Mouse (Mus musculus): Measurements from ENCODE around the gene Trpm3. TPM values are rescaled to one million over a fixed set of nuclear protein-coding genes. Genes with fewer than 3 reads are reported as not detected.

Gene Trpm3
- total RNA-seq, 2 experiments from 2014 or later: not detected

DNA sequence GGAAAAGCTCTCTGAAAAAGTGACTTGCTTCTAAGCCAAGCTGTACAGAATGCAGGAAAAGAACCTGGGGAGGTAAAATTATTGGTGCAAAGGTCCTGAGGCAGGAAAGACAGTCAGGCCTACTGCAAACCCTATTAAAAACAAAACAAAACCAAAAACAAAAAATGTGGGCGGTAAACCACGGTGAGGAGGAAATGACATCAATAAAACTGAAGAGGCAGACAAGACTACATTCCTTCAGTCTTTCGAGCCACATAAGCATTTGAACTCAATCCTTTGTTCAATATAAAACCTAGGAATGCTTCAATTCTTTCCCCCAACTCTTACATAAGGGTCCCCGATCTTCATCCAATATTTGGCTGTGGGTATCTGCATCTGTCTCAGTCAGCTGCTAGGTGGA is 814.3 kb downstream of the Trpm3 start:
- ATAC-seq (replicated peaks; ENCODE audit: poor library complexity, severe bottlenecking): no peak

DNA sequence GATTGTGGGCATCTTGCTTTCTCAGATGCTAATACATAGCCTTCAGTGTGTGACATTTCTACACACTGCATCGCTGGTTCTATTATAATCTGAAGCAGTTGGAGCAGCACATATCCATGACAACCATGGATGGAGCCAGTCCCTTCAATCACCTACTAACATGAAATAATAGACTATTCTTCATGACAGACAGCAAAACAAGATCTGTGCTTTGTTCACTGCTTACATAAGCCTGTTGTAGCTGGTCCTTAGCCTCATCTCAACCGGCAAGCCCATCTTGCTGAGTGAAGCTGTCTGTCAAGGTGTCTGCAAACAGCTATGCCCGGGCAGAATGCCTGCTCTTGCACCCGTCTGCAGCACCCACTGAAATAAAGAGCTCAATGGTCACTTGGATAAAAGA is 819.6 kb downstream of the Trpm3 start:
- ATAC-seq (replicated peaks; ENCODE audit: poor library complexity, severe bottlenecking): no peak

DNA sequence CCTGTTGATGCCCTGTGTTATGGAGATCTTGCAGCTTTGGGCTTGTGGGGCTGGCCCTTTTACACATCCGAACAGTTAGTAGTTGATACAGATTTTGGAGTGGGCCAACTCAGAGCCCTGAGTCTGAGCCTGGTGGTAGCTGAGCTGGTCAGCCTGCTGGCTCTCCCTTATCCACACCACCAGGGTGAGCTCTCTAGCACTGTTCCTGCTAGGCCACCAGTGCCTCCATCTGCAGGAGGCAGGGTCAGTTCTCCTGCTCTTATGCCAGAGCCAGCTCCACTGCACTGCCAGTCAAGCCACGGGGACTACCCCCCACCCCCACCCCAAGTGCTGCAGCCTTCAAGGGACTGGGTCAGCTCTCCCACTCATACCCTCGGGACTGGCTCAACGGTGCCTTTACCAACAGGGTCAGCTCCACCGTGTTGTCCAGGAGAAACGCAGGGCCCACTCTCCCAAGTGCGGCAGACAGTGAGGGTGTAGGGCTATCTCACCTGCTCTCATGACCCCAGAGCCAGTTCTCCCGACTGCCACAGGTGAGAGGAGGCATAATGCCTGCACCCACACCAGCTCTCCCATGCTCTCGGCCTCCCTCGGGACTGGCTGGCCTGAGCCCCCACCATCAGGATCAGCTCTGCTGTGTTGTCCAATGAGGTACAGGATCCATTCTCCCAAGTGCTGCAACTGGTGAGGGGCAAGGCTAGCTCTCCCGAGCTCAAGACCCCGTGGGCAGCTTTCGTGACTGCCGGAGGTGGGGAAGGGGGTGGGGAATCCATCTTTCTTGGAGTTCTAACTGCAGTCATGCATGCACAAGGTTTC is 821.8 kb downstream of the Trpm3 start:
- 0 out of 2 replicates have a peak, but pooled peaks have one; percentile 14 for ATAC-seq (replicated peaks; ENCODE audit: poor library complexity, severe bottlenecking)

DNA sequence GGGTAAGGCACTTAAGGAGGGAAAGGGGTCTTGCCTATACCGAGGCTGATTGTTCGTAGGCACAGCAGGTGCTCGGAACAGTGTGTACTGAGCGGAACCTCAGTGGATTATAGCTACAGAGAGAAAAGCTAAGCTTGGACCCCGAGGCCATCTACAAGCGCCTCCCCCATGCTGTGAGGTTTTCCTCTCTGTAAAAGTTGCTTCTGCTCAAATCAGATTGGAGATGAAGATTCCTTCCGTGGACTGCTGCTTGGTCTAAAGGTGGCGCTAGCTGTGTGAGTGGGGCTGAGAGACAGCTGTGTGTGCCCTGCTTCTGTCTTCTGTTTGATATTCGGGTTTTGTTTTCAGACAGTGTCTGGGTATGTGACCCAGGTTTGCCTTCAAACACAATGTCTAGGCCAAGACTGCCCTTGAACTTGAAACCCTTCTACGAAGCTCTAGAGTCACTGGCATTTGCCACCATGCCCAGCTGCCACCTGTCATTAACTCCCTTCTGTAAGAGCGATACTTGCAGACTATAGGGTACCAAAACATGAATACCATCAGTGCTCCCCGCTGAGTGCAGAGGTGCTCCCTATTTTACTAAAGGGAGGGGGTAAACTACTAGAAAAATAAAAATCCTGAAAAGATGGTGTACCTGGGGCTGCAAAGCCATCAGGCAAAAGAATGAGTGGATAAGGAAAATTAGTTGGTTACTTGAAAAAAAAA is 823.3 kb downstream of the Trpm3 start:
- no peak for ATAC-seq (replicated peaks; ENCODE audit: poor library complexity, severe bottlenecking)

DNA sequence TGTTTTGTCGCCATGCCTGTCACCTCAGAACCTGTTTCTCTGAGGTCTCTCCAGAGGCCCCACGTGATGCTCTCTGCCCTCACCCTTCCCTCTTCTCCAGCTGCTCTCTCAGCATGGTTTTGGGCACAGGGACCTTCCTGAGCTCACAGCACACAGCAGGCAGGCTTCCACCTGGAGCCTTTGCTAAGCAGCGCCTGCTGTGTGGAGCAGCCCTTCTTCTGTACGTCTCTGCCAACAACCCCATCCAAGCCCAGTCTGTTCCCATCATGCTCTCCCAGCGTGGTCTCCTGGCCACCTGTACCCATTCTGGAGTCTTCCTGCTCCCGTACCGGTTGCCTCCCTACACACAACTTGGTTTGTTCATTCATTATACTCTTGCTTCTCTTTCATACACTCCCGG is 823.9 kb downstream of the Trpm3 start:
- no peak for ATAC-seq (replicated peaks; ENCODE audit: poor library complexity, severe bottlenecking)

DNA sequence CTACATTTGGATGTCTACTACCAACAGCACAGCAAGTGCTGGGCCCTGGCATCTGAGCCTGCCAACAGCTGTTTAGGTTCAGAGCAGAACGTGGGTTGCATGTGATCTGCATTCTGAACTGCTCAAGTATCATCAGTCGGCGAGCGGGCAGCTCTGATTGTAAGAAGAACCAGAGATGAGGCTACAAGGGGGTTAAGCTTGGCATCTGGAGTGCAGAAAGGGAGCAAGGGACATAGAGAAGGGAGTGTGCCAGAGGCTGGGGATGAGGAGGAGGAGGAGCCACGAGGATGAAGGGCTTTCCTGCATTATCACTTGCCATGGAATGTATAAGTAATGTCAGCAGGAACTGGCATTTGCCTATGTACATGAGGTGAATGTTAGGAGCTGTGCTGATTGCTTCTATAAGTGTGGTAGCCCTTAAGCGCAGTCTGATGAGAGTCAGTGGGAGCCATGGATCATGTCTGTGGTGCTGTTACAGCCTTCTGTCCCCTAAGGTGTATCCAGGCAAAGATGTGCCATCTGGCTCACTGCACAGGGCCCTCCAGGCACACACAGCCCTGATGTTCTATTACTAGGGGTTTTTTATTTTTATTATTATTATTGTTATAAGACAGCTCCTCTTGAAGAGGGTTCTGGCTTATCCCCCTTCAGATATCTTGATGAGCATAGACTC is 825.0 kb downstream of the Trpm3 start:
- ATAC-seq (replicated peaks; ENCODE audit: poor library complexity, severe bottlenecking): no peak

DNA sequence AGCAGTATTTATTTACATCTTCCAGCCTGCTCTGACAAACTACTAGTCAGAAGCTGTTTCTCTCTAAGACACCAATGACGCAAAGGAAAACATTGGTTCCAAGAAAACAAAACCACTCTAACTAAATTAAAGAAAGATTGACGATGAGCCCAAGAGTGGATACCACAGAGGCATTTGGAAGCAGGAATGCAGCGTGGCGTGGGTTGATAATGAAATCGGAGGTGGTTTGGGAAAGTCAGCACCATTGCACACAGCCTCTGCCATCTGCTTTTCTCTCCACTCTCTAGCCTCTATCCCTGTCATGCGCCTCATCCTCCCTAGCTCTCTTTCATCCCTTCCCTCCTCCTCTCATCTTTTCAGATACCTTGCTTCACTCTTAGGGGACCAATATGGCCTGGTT is 826.6 kb downstream of the Trpm3 start:
- no peak for ATAC-seq (replicated peaks; ENCODE audit: poor library complexity, severe bottlenecking)

DNA sequence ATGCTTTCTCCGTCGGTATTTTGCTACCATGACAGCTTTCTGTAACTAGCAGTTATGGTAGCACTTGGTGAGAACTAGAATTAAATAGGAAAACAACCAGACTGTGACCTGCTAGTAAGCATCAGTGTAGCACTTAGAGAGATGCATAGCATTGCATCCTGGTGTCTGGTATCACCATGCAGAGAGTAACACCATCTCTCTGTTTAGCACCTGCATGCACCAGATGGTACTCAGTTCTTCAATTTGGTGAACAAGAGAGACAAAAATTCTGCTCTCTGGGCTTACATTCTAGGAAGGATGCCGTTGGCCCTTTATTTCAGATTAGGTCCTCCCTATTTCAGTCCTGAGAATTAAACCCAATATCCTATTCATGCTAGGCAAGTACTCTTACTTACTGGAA is 834.4 kb downstream of the Trpm3 start:
- 0 out of 2 replicates have a peak, but pooled peaks have one; percentile 8 for ATAC-seq (replicated peaks; ENCODE audit: poor library complexity, severe bottlenecking)

DNA sequence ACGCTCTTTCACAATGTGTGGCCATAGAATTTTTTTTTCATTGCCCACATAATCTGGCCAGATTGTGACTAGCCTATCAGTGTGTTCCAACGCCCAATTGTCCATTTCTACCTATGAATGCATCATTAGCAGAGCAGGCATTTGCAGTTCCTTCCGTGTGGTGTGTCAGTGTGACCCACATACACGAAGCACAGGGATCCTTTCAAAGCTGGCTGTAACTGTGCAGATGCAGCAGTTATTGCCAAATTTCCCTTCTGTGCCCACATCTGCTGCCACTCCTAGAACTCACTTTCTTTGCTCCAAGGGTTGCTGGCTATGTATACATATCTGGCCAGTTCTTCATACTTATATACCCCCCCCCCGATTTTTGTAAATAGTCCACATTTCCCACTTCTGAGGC is 834.9 kb downstream of the Trpm3 start:
- peak; percentile 90 for ATAC-seq (replicated peaks; ENCODE audit: poor library complexity, severe bottlenecking)

DNA sequence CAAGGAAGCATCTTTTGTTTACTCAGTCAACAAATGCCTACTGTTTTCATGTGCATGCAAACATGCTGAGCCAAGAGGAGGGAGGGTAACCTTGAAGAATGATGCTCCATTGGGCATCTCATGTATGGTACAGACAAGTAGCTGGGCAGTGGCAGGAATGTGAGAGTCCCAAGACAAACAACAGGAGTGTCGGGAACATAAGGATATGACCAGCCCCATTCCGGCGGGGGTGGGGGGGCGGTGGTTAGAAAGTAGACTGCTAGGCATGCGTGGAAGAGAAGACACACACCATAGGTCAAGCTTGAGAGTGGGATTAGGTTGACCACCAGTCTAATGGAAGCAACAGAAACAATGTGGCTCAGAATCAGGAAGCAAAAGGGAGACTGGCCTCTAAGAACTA is 837.0 kb downstream of the Trpm3 start:
- no peak for ATAC-seq (replicated peaks; ENCODE audit: poor library complexity, severe bottlenecking)

DNA sequence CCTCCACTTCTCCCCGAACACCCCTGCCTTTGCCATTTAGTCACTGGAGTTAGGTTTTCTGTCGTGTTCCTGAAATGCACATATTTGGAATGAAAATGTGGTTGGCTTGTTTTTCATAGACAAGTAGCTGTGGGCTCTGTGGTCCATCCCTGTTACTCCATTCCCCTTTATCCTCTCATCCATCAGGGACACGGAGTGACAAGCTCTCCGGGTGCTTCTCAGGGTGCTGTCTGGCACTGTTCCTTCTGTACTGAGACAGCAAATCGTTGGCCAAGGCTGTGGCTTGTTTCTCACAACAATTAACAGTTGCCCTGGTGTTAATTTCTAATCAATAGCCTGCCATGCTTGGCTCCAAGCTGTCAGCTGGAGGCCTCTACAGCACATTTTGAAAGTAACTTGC is 838.7 kb downstream of the Trpm3 start:
- no peak for ATAC-seq (replicated peaks; ENCODE audit: poor library complexity, severe bottlenecking)

DNA sequence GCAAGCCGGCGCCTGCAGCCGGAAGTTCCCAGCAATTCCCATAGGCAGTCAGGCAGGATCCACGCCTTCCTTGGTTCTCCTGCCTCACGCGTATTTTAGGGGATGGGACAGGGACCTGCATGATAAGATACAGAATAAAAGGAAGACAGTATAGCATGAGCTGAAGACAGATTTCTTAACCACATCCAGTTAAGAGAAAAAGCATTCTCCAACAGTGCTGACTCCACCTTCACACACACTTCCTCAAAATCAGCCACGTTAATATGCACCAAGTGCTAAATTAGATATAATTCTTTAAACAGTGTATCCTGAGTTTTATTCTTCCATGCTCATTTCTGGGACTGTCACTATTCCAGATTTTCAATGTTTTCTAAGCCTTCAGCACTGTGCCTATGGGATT is 839.9 kb downstream of the Trpm3 start:
- ATAC-seq (replicated peaks; ENCODE audit: poor library complexity, severe bottlenecking): peak; percentile 64

DNA sequence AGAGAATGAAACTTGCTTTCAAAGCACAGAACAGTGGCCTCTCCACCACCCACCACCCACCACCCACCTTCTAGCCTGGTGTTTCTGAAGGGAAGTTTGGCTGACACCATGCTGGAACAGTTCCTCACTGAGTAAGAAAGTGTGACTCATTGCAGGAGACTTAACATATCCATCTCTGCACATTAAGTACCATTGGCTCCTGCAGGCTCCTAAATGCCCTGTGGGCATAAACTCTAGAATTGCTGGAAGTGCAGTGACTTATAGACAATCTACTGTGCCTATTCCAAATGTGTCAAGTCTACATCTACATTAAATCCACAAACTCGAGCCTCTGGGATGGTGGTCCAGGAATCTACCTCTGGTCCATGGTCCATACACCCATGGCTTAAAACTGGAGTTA is 840.3 kb downstream of the Trpm3 start:
- 0 out of 2 replicates have a peak, but pooled peaks have one; percentile 37 for ATAC-seq (replicated peaks; ENCODE audit: poor library complexity, severe bottlenecking)

DNA sequence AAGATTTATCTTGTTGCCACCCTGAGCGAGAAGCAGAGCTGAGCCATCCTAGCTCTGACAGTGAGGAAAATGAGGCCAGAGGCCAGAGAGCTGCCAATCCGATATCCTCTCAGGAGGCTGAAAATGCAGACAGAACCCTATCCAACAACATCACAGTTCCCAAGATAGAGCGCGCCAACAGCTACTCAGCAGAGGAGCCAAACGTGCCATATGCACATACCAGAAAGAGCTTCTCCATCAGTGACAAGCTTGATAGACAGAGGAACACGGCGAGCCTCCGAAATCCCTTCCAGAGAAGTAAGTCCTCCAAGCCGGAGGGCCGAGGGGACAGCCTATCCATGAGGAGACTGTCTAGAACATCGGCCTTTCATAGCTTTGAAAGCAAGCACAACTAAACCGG is 849.1 kb downstream of the Trpm3 start:
- ATAC-seq (replicated peaks; ENCODE audit: poor library complexity, severe bottlenecking): no peak

DNA sequence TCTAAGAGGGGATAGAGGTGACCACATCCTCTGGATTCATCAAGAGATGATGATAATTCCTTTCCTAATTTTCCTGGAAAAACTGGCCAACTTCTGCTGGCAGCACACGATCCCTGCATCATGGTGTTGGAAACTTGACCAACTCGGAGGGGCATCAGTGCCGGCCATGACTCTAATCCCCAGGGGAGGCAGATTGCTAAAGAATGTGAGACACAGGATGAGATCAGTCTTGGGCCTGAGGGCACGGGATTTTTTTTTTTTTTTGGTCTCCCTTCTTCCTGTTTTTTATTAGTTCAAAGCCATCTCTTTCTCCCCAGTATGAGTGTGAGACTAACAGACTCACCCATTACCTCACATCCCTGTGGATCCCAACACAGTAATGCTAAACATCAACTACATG is 855.1 kb downstream of the Trpm3 start:
- no peak for ATAC-seq (replicated peaks; ENCODE audit: poor library complexity, severe bottlenecking)

DNA sequence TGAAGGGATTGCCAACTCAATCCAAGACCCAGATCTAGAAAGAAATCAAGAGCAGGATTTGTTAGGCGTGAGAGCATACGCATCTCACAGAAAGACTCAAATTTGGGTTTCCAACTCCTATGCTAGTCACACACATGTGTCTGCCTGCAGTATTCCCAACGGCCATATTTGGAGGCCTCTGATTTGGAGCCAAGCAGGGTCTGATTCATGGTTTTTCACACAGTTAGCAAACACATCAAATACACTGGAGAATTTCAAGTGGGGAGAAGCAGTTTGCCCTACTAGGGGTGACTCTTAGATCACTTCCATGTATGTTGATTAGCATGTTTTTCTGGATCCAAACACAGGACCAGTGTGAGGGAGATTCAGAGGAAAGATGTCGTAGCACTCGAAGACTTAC is 855.7 kb downstream of the Trpm3 start:
- no peak for ATAC-seq (replicated peaks; ENCODE audit: poor library complexity, severe bottlenecking)

DNA sequence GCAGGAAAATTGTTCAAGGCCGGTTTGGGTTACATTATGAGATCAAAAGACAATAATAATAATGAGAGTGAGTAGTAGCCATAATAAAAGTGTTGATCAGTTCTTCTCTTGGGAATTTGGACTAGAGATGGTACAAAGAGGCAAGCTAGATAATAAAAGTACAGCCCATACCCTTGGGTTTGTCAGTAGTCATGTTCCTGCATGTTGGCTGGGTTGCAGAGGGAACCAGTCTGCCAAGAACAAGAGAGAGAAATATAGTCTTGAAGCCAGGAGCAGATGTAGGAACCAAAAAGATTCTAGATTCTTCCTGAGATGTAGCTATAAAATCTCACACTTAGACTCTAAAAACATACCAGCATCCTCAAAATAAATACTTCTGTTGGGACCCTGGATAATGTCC is 861.4 kb downstream of the Trpm3 start:
- no peak for ATAC-seq (replicated peaks; ENCODE audit: poor library complexity, severe bottlenecking)

DNA sequence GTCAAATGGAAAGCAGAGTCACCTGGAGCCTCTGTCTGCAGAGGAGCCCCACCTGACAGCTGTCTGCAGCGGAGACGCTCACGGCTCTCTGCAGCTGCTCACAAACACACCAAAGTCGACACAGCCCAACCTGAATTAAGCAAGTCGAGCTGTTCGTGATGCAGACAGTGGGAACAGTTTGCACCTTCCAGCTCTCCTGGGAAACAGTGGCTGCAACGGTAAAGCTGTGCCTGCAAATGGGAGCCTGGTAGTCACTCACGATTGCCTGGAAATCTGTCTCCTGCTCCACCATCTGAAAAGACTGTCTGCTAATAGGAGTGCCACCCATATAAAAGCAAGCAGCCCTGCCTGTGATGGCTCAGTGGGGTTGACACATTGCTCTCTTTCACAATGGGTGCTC is 865.0 kb downstream of the Trpm3 start:
- ATAC-seq (replicated peaks; ENCODE audit: poor library complexity, severe bottlenecking): no peak

DNA sequence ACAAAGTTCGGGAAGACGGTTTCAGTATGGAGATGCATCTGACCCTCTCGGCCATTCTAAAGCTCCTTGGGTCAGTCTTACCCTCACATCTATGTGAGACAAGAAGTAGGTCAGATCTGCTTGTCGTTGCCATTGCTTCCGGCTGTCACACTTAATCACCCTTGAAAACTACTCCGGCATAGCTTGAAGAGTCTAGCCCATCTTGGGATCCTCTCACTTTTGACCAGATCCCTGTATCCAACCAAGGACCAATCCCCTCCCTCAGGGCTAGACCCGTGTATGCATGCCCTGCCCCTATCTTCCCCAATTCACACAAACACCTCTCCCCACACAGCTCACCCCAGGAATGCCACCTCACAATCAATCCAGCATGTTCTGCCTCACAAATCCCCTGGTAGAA is 867.0 kb downstream of the Trpm3 start:
- ATAC-seq (replicated peaks; ENCODE audit: poor library complexity, severe bottlenecking): no peak

DNA sequence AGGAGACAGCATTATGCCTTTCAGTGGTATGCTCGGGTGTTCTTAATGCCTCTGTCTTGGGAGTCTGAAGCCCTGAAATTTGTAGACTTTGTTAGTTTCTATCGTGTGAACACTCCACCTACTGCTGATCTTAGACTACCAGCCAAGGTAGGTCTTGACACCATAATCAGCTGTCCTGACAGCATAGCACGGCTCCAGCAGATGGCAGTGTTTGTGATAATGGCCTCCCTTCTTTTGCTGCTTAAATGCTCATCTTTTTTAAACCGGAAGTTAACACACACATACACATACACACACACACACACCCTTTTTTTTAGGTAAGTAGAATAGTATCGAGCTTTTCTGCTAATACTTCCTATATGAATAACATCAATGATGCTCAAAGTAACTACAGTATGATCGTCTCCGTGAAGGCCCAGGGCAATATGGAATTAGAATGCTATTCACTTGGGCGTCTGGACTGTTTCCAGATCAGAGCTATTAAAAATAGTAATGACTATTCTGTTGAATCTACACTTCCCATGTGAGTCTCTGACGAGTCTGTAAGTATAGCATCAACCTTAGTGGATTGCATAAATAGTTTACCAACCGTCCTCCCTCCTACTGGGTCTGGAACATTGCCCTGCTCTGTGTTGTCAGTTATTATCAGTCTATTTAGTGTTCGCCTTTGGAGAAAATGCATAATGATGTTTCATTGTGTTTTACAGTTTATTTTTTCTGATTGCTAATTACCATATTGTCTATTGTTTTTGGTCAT is 867.8 kb downstream of the Trpm3 start:
- peak; percentile 55; the same call in 1 of the 2 replicates for ATAC-seq (replicated peaks; ENCODE audit: poor library complexity, severe bottlenecking)

DNA sequence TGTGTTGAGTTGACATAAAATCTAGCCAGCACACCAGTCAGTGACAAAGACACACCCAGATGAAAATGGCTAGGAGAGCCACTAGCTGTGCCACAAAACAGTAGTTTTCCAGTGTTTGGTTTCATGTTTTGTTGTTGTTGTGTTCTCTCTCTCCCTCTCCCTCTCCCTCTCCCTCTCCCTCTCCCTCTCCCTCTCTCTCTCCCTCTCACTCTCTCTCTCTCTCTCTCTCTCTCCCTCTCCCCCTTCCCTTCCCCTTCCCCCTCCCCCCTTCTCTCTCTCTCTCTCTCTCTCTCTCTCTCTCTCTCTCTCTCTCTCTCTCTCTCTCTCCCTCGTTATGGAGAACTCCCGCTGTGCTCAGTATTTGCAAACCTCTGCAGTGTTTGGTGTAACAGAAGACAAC is 874.8 kb downstream of the Trpm3 start:
- ATAC-seq (replicated peaks; ENCODE audit: poor library complexity, severe bottlenecking): no peak

All from granulocyte monocyte progenitor cell, adult 5-6 weeks (primary cell).